Mouse (Mus musculus) c-Kit-positive CD71-positive TER-119-positive erythroid progenitor cells, embryonic 14.5 days (primary cell): ENCODE data around the gene Ptpra.

ENCODE experiments used
- DNase-seq: peaks from one replicate; pipeline ENCODE4 v3.0.0-alpha.2; 2013; ENCODE audit warnings: low spot score

The Ptpra gene

DNA sequence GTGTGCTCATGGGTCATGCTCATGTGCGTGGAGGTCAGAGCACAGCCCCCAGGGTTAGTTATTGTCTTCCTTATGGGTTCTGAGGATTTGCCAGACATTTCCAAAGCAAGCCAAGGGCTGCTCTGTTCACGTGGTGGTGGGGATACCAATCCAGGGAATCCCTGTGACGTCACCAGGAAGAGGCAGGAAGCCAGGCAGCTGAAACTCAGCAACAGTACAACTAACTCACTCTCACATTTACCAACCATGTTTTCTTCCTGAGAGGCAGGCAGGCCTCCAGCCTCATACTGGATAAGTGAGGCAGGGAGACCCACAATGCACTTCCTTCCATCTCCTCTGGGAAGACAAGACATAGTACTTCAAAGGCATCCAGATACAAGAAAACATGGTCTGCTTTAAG is 148.3 kb downstream of the Ptpra start:
- no peak for DNase-seq

DNA sequence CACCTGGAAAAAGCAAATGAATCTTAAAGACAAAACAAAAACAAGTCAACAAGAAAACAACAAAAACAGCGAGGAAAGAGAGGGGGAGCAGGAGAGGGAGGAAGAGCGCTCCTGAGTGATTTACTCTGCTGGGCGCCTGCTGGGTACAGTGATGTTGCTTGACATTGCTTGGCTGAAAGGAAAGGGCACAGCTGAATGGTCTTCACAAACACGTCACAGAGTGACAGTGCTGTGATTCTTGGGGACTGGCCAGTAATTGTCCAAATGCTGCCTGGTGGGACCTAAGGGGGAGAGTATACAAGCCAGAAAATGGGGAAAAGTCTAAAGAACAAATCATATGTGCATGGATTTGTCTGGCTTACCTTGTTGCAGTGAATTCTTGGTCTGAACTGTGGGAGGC is 152.1 kb downstream of the Ptpra start:
- DNase-seq: no peak
